Mouse (Mus musculus): ENCODE data around the gene Mospd3. TPM values are rescaled to one million over a fixed set of nuclear protein-coding genes. Genes with fewer than 3 reads are reported as not detected.
A peak's percentile ranks its signal among the peaks of the same experiment; 100 is the strongest.
"Not testable (repeated sequence)": the region's sequence is repeated elsewhere in the genome, so short reads cannot be mapped to it uniquely, and the experiment has no call there.

Gene Mospd3
- total RNA-seq, 2 experiments from 2014 or later: 22.0 to 22.3 TPM

DNA sequence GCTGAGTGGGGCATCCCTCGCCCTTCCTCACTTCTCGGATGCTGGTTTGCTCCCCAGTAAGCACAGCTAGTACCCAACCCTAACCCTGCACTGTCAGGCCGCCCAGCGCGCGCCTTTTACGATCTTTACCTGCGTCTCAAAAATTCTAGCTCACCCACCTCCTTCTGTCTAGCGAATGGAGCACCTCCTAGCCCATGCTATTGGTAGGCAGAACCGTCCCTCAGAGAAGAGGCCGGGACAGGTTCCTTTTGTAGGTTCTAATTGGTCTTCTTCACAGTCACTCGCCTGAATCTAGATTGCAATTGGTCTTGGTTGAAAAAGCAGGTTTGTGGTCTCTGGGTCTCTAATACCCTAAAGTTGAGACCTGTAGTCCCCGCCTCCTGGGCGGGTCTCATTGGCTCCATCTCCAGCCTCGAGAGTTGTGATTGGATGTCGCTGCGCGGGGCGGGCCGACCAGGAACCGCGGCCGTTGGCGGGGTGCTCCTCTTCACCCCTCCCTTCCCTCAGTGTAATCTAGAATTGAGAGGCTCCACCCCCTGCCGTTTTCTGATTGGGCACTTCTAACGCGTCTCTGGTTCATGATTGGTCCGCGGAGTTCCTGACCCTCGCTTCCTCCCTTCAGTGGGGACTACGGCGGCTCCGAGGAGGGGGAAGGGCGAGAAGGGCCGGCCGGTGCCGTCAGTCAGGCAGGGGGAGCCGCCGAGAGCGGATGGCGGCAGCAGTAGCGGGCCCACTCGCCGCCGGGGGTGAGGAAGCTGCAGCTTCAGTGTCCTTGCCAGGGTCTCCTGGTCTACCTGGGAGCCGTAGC, 27.8 kb upstream of the Mospd3 start, which contains the start of the genes Fbxo24, Lrch4 and Gm20605:
Gene Fbxo24 (minus strand): TSS at position 505 of the 808 bp plus-strand sequence.
Gene Lrch4 (plus strand): TSS at position 624 of the 808 bp plus-strand sequence.
Gene Gm20605 (plus strand): TSS at position 678 of the 808 bp plus-strand sequence.
- DNase-seq: peak; percentile 97
- intact Hi-C loops (cut with DNase I): loop anchor here (2.0 kb wide), 1 partner anchor 26 kb away; no protein-coding TSS in a partner anchor

DNA sequence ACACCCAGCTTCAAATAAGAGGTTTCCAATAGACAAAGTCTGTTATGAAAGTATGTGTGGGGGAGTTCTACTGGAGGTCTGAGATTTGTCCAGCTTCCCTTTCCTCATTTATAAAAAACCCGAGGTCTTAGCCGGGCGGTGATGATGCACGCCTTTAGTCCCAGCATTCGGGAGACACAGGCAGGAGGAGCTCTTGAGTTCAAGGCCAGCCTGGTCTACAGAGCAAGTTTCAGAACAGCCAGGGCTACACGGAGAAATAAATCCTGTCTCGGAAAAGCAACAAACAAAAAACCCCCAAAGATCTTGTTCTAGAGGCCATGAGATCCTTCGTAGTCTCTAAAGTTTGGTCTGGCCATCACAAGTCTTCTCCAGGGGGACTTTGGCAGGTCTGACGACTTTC, 27.1 kb upstream of the Mospd3 start:
- intact Hi-C loops (cut with DNase I): loop anchor here (2.0 kb wide), 1 partner anchor 25 kb away; no protein-coding TSS in a partner anchor
- peak in 1 of 2 experiments; percentile 45 for DNase-seq

DNA sequence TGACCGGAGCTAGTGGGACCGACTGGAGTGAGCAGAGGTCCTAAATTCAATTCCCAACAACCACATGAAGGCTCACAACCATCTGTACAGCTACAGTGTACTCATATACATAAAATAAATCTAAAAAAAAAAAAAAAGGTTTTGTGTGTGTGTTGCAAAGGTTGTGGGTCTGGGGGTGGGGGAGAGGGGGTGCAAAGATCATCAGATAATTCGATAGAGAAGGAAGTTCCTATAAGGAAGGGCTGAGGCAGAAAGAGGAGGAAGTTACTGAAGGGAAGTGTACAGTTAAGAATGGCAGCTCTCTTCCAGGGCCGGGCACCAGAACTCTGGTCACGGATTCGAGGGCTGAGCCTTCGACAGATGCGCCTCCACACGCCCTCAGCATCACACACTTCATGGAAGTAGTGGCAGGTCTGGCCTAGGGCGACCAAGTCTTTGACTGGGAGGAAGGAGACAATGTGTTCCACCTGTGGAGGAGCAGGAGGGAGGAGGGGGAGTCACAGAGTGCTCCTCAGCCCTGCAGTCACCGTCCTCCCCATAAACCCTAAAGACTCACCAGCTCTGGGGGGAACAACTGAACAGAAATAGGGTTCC, 23.2 kb upstream of the Mospd3 start:
- DNase-seq: no peak
- intact Hi-C loops (cut with DNase I): no loop called here

DNA sequence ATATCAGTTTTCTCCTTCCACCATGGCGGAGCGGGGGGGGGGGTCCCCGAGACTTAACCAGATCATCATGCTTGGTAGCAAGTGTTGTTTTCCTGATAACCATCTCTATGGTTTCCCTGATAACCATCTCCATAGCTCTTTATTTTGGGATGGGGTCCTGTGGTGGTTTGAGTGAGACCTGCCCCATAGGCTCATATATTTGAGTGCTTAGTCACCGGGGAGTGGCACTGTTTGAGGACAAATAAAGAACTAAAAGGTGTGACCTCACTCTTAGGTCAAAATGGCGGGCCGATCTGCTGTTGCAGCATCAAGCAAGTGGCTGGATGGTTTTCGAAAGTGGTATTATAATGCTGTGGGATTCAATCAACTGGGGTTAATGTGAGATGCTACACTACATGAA, 14.5 kb upstream of the Mospd3 start:
- intact Hi-C loops (cut with DNase I): no loop called here
- DNase-seq: no peak

DNA sequence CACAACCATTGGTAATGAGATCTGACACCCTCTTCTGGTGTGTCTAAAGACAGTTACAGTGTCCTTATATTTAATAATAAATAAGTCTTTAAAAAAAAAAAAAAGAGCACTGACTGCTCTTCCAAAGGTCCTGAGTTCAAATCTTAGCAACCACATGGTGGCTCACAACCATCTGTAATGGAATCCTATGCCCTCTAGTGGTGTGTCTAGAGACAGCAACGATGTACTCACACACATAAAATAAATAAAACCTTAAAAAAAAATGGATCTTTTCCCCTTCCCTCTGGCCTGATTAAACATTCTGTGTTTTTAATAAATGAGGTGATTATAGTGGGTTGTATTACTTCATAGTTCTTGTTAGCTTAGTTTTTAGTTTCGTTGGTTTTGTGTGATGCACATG, 14.1 kb upstream of the Mospd3 start:
- DNase-seq; intact Hi-C loops (cut with DNase I): not testable (repeated sequence)

DNA sequence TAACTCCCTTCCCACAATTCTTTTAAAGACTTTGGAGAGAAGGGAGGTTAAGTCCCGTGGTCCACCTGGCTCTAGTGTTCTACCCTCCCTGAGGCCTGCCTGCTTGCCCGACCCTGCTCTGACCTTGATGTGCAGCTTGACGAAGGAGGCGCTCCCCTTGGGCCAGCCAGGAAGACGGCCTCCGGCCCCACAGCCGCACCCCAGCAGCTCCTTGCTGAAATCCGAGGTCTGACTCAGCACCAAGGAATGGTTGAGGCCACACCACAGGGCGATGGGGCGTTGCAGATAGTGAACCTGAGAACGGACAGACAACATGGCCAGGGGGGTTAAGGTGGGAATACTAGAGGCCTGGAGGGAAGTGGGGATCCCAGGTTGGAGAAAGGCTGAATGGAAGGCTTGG, 12.7 kb upstream of the Mospd3 start, which contains the start of gene Pcolce:
Gene Pcolce (minus strand): TSS at position 235 of the 400 bp plus-strand sequence.
- intact Hi-C loops (cut with DNase I): no loop called here
- no peak for DNase-seq

GRCm38 (mm10) chr5:137613076-137613475, 12.2 kb upstream of the Mospd3 start:
- intact Hi-C loops (cut with DNase I): no loop called here

GRCm38 (mm10) chr5:137611245-137611602, 10.4 kb upstream of the Mospd3 start:
- intact Hi-C loops (cut with DNase I): no loop called here

More at GRCm38 (mm10) chr5:137613076-137613475, 12.2 kb upstream of the Mospd3 start:
- no peak for DNase-seq

GRCm38 (mm10) chr5:137610548-137611244, 9.8 kb upstream of the Mospd3 start:
- DNase-seq: peak; percentile 80 to 85
- intact Hi-C loops (cut with DNase I): no loop called here

More at GRCm38 (mm10) chr5:137611245-137611602, 10.4 kb upstream of the Mospd3 start:
- peak; percentile 77 to 81 for DNase-seq

DNA sequence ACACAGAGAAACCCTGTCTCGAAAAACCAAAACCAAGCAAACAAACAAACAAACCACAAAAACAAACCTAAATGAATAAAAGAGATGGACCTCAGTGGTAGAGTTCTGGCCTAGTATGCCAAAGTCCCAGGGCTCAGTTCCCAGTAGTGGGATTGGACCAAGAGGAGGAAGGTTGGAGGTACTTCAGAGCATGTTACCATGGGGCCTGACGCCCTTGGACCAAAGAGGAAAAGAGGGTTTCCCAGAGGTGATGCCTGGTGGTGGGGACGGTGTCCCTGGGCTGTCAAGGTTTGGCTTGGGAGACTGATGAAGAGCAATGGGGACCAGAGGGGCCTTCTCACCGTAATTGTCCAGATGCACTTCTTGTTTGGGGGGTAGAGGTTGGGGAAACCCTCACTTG, 9.2 kb upstream of the Mospd3 start:
- intact Hi-C loops (cut with DNase I): no loop called here
- DNase-seq: peak in 1 of 2 experiments; percentile 13

DNA sequence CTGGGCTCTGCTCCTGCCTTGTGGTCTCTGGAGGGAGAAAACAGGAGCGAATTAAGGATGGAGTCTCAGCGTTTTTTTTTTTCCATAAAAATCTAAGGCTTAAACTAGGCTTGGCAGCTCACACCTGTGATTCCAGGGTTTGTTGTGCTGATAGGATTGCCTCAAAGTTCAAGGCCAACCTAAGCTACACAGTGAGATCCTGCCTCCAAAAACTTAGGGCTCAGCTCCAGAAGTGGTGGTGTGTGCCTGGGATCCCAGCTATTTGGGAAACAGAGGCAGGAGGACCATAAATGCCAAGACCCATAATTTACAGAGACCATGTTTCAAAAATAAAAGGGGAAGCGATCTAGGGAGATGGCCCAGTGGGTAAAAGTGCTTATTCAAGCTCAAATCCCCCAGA, 8.4 kb upstream of the Mospd3 start:
- intact Hi-C loops (cut with DNase I): no loop called here
- DNase-seq: no peak

- no peak for DNase-seq
- intact Hi-C loops (cut with DNase I): no loop called here
Observed at GRCm38 (mm10) chr5:137608654-137609190, 7.9 kb upstream of the Mospd3 start.

DNA sequence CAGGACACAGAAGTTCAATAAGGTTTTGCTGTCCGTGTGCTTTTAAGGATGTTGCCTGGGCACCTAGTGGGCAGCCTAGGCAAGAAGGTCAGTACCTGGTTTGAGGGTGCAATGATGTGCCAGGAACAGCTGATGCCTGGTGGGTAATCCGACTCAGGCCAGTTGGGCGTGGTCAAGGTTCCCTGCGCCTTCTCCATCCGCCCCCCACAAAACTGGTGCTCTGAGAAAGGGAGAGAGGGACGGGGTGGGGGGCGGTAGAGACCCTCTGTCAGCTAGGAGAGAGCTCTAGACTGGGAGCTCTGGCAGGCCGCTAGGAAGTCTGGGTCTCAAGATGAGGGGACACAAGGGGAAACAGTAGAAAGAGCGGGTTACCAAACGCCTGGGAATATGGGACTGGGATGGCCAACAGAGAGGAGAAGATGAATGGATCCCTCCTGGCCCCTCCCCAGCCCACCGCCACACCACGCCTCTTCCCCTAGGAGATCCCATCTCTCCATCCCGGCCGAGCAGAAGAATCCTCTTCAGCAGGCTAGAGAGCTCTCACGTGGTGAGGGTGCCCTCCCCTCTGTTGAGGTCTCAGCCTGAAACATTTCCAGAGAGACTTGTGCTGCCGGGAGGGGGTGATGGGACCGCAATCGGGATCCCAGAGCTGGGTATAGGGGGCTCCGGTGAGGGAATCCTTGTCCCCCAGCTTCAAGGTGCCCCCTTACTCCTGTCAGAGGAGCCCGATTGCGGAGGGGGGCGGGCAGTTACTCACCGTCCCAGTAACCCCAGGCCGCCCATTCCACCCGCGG, 7.2 kb upstream of the Mospd3 start:
- no peak for DNase-seq
- intact Hi-C loops (cut with DNase I): no loop called here

- peak in 1 of 2 experiments; percentile 66 for DNase-seq
Observed at GRCm38 (mm10) chr5:137601365-137601729, 489 bp upstream of the Mospd3 start.

GRCm38 (mm10) chr5:137600281-137600618, 608 bp downstream of the Mospd3 start:
- intact Hi-C loops (cut with DNase I): loop anchor here (2.0 kb wide), 1 partner anchor 67 kb away; the partner anchor contains the start of genes Epo and Gnb2

More at GRCm38 (mm10) chr5:137601365-137601729, 489 bp upstream of the Mospd3 start:
- intact Hi-C loops (cut with DNase I): loop anchor here (2.0 kb wide), 1 partner anchor 69 kb away; the partner anchor contains the start of genes Epo and Gnb2

DNA sequence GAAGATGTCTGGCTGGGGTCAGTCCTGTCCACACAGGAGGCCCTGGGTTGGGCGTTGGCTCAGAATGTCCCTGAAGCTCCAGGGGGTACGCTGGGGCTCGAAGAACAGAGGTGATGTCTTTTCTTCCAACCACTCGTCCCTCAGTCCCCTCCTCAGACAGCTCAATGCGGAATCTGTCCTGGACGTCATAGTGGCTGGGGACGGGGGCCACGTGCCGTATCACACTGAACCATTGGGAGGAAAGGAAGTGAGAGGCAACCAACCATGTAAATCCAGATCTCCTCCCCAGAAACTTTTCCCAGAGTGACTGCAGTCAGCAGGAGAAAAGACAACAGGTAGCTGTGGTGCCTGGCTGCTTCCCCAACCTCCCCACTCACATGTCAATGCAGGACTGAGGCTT, 1.3 kb downstream of the Mospd3 start:
- no peak for DNase-seq
- intact Hi-C loops (cut with DNase I): no loop called here

More at GRCm38 (mm10) chr5:137600281-137600618, 608 bp downstream of the Mospd3 start:
- DNase-seq: no peak

DNA sequence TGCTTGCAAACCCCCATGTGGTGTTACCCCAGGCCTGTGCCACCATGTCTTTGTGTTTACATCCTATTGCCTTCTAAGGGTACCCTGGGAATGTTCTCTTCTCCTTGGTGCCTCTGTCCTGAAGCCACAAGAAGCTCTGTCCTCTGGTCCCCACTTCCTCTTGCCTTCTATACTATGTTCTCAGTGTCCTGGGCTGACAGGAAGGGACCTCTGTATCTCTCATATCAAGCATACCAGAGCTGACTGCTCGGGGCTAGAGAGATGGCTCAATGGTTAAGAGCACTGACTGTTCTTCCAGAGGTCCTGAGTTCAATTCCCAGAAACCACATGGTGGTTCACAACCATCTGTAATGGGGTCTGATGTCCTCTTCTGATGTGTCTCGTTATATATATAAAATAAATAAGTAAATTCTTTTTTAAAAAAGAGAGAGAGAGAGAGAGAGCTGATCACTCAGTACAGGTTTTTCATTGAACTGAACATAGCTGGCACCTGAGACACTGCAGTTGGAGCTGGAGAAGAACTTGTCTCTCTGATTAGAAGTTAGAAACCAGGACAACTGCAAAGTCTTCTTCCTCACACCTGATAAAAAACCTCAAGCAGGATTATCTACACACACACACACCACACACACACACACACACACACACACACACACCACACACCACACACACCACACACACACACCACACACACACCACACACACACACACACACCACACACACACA, 2.6 kb downstream of the Mospd3 start:
- intact Hi-C loops (cut with DNase I): no loop called here

DNA sequence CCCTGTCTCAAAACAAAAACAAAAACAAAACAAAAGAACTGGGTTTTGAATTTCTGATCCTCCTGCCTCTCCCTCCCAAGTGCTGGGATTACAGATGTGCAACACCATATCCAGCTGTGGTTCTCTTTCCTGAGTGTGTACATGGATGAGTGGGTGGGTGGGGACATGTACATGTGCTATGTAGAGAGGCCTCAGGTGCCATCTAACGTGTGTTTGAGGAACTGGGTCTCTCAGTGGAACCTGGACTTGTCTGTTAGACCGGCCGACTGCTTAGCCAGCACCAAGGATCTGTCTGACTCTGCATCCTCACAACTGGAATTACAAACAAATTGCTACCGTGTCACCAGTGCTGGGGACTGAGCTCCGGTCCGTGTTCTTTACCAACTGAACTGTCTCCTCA, 3.2 kb downstream of the Mospd3 start:
- DNase-seq: no peak
- intact Hi-C loops (cut with DNase I): no loop called here

More for the DNA sequence above, 2.6 kb downstream of the Mospd3 start:
- DNase-seq: no peak
